Mouse (Mus musculus) right cerebral cortex, adult 2 months (tissue): Measurements from ENCODE around the gene Arhgdib.

Source experiments
- DNase-seq, 2 experiments: peaks; one replicate each; pipeline ENCODE4 v3.0.0; 2021 to 2022; ENCODE audit warnings: low spot score in 2 of 2

Arhgdib gene

DNA sequence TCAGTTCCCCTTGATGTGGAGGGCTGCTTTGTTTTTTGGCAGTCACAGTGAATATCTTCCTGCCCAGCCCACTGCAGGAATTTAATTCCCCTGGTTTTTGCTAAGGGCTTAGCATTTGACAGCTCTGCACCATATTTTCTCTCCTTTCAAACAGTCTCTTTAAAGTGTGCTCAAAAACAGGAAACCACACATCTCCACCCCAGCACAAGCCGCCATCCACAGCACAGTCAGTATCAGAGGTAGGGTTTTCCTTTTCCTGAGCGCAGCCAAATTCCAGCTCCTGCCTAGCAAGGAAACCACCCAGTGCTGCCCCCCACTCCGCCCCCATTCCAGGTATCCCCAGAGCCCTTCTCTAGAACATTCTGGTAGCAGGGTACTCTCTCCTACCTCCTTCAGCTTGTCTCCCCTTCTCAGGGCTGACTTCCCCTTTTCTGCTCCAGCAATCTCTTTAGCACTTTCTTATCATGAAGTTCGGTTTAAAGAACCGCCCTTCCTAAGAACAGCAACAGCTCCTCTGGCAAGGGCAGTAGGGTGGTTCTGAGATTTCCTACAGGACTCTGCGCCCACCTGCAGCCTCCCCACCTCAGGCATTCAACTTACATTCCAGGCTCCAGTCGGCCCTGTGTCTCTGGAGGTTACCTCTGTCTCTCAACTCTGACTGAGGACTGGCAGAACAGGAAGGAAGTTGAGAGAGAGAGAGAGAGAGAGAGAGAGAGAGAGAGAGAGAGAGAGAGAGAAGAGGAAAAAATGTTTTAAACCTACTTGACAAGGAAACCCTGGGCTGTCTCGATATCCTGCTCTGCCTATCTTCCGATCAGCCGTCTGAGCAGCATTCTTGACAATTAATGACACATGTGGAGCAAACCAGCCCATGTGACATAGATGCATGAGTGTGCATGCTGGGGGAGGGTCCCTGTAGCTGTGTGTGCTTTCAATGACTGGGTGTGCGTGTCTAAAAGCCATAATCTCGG lies at the start of gene Arhgdib:
Gene Arhgdib (minus strand): TSS at position 849 of the 971 bp plus-strand sequence.
- peak; percentile 29 to 34 for DNase-seq

DNA sequence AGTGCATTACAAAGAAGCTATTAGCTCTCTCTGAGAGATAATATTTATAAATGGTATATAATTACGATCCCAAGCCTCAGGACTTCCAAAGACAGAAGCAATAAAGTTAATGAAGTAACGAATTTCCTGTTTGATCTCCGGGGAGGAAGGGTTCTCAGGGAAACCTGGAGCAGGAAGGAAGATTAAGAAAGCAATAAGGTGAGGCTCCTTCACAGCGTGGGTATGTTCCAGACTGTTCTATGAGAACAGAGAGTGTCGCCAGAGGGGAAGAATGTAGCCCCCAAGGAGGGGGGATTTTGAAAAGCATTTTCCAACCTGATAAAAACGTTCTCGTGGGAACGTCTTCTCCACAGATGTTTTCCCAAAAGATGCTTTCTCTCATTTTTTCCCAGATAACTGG lies 48.9 kb upstream of the Arhgdib start:
- DNase-seq, result no peak

DNA sequence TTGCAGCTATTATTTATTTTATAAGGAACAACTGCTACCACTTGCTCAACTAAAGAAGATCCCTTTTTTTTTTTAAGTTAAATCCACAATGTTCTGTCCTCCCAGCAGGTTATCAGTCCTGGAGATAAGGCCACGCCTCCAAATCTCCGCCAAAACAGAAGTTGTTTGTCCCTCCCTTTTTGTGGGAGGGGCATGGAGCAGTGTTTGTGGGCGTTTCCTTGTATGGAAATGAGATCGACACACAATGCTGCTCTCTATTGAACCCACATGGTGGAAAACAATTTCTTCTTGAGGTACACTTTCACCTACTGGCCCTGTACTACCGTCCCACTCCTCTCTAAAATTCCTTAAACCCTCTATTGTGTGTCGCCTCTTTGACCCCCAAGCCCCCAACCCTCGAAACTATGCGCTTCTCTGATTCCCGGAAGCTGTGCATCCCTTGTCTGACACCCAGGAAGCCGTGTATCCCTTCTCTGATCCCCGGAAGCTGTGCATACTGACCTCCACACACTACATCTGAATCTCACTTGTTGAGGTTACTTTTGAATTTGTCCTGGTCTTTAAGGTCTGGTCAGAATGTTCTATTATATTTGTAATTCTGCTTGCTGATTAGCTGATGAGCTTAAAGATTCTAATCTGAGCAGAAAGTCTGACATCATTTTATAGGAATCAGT lies 48.3 kb upstream of the Arhgdib start:
- DNase-seq, result no peak

DNA sequence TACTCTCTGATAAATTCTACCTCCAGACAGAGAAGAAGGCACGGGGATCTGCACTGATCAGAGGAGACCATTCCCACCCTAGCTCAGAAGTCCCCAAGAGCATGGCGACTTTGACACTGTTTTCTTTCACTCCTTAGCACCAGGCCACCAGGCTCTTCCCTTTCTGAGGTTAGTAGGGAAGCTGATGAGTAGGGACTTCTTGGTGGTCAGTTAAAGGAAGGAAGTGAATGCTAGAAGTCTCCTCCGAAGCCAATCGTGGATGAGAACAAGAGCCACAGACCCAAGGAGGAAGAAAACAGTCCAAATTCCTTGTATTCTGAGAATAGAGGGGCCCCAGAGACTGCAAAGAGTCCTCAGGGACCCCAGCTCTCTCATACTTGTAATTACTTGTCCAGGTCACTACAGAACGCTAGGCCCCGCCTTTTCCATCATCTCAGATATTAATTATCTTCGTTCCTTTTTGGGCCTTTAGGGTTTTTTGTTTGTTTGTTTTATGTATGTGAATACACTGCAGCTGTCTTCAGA lies 46.9 kb upstream of the Arhgdib start:
- DNase-seq, result no peak

DNA sequence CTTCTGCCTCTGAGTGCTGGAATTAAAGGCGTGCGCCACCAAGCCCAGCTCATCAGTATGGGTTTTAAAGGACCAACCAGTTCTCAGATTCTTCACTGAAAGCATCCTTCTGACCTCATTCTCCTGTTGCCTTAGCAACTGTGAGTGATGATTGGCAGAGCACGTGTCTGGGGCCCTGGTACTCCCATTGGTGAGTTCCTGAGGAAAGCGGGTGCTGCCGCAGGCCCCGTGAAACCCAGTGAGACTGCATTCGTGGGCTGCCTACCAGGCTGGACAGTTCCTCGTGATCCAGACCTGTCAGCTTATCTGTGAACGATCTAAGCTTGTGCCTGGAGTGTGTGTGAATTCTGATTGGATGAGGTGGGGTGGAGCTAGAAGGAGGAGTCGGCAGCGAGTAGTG lies 45.0 kb upstream of the Arhgdib start:
- DNase-seq, result no peak

DNA sequence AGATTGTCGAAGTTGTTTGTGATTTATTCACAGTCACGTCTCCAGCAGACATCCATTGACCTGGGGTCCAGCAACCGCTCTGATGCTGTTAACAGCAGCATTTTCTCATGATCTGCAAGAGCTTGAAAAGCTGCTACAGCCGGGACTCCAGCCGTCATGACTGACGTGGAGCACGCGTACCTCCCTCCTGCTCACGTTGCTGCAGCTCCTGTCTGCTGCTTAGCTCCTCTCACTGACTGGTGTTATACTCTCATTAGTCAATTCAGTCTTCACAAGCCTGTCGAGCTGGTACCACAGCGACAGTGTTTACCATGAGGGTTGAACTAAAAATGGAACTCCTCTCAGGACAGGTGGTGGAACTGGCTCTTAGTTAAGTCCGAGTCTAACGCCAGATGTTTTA lies 44.3 kb upstream of the Arhgdib start:
- no peak for DNase-seq

DNA sequence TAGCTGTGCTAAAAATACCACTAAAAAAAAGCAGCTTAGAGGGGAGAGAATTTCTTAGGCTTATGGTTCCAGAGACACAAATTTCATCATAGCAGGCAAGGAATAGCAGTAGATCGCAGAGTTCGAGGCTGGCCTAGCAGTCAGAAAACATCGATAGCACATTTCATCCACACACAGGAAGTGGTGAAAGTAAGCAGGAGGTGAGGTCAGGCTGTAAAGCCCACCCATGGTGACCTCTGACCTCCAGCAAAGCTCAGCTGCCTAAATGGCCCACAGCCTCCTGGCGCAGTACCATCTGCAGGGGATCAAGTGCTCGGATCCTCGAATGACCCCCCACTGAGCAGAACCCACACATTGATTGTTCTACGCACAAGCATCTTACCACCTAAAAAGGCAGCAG lies 41.5 kb upstream of the Arhgdib start:
- no peak for DNase-seq

DNA sequence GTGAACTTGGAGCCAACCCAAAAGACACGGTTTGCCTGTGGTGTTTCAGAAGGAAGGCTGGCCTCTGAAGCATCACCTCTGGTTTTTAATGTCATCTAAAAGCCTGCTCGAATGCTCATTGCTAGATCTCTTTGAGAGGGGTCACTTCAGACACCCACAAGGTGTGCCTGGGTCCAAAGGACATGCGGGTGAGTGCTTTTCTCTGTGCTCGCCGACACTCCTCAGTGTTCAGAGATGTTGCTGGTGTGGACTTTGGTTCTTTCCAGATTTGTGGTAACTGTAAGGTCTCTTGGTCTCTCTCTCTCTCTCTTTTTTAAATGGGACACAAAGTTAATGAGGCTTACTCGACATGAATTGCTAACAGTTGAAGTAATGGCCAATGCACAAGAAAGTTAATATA lies 40.9 kb upstream of the Arhgdib start:
- DNase-seq, result no peak

DNA sequence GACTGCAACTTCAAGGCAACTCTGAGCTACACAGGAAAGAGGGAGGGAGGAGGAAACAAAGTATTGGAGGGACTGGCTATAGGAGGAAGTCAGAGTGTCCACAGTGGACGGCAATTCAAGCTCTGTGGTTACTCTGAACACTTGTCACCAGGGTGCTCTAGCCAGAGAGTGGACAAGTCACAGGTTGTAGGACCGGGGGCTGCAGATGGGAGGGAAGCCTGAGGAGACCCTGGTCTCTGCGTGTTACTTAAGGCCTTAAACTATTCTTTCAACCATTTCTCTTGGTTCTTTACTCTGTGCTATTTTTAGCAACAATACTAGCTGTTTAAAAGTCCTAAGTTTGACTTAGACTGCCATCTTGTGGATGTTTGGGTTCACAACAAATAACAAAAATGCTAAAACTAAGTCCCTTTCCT lies 38.6 kb upstream of the Arhgdib start:
- no peak for DNase-seq

DNA sequence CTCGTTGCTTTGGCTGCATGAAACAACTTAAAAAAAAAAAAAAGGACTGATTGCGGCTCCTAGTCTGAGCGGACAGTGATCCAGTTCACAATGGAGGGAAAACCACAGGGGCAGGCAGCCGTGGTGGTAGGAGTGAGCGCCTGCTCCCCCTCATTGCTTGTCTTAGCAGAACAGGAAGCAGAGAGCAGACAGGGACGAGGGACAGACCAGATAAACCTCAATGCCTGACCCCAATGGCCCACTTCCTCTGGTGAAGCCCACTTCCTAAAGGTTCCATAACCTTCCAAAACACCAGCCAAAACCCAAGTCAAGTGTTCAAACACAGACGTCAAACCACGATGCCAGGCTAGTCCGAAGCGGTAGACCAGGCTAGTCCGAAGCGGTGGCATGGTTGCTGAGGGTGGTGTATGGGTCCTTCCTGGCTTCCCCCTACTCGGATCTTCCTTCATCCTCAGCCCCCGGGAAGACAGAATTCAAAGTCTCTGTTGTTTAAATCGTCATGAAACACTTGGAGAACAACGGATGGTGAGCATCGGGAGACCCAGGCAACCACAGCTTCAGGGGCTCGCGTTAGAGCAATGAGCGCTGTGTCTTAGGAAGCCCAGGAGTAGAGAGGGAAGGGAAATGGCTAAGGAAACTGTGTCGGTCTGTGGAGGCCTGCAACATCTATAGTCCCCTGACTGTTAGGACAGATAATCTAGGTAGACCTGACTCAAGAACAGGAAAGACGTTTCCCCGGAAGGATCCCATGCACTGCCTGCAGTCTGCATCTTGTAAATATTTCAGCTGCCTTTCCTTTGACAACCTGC lies 37.8 kb upstream of the Arhgdib start:
- DNase-seq, result no peak

DNA sequence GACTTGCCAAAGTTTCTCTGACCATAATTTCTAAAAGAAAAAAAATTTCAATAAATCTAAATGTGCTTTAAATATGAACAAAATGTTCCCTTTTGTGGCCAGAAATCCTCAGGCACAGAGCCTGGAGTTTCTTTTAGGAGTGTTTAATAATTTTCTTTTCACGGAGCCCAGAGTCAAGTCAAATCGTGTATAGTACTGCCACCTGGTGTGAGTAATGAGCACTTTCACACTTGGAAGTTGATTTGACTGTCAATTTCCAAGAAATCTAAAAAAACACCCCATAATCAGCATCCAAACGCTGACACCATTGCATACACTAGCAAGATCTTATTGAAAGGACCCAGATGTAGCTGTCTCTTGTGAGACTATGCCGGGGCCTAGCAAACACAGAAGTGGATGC lies 27.2 kb upstream of the Arhgdib start:
- peak in 1 of 2 experiments; percentile 36 for DNase-seq

DNA sequence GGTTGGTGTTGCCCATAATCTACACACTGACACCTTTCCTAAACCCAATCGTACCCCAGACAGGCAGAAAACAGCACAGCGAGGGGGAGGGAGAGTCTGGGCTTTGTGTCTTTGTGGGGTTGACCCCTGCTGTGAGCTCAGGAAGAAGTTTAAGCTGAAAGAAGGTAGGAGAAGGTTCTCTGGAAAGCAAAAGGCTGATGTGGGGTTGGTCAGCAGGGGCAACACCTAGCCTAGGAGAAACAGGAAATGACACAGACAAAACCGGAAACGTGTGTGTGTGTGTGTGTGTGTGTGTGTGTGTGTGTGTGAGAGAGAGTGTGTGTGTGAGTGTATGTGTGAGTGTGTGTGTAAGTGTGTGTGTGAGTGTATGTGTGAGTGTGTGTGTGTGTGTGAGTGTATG lies 25.8 kb upstream of the Arhgdib start:
- DNase-seq, result no peak

DNA sequence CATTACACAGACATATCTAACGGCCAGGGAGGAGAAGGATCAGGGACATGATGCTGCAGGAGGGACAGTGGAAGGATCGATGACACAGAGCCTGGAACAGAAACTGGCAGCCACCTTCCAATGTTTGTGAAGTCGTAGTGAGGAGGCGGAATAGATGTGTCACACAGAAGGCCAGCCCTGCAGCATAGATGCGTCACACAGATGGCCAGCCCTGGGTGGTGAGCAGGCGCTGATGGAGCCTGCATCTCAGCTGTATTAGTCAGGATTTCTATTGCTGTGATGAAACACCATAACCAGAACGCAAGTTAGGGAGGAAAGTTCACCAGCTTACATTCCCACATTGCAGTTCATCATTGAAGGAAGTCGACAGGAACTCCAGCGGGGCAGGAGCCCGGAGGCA lies 24.2 kb upstream of the Arhgdib start:
- peak; percentile 23 to 25 for DNase-seq

DNA sequence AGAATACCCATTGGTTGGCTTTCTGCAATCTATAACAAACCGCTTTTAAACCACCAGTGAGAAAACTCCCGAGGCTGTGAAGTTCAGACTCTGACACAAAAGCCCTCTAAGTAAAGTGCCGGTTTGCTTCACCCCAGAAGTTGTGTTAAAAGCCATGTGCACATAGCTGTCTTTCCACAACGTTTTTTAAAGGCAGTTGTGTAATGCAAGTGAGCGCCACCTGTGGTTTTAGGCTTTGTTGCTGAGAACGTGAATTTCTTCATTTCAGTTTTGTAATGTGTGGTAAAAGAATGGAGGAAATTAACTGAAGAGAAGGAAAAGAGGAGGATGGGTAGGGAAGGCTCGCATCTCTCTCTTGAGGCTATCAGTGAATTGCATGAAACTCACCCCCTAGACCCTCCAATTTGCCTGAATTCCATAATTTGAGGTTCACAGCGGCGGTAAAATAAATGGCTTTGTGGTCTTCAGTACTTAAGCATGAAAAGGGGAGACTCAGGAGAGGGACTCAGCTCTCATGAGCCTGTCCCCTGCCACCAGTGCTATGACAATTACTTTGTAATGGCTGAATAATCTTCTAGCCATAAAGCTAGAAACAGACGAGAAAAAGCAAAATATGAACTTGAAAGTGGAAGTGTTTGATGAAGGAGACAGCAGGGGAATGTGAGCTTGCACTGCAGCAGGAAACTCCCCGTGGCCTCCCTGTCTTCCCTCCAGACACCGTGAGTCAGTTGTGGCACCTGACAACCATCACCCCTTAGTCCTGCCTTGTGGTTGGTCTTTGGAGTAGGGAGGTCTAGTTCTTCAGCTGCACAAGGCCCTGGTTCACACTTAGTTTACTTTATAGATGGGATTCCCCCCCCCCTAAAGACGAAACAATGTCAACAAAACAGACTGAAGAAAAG lies 23.2 kb upstream of the Arhgdib start:
- DNase-seq, result no peak

DNA sequence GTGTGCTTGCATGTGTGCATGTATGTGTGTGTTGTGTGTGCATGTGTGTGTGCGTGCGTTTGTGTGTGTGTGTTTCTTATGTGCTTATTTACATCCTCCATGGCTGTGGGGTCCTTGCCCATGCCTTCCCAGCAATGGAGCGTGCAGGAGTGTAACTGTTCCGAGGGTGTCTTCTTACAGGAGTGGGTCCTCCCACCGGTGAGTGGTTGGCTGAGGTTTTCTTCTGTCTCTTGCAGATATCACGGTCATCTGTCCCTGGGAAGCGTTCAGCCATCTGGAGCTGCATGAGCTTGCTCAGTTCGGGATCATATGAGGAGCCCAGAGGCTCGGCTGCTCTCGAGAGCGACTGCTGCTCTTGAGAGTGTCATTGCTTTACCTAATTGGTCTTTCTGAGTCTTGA lies 21.3 kb upstream of the Arhgdib start:
- no peak for DNase-seq

DNA sequence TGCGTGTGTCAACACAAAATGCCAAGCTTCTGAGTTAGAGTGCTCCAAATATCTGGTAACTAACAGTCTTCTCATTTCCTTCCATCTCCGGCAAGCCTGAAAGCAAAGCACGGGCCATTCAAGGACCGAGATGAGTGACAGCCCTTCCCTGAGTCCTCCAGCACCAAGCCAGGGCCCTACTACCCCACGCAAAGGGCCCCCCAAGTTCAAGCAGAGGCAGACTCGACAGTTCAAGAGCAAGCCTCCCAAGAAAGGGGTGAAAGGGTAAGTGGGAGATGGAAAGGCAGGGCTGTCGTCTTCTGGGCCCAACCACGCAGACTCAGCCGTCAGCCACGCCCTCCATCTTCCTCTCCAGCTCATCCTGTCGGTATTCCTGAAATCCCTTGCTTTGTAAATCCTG lies 17.4 kb upstream of the Arhgdib start:
- no peak for DNase-seq

DNA sequence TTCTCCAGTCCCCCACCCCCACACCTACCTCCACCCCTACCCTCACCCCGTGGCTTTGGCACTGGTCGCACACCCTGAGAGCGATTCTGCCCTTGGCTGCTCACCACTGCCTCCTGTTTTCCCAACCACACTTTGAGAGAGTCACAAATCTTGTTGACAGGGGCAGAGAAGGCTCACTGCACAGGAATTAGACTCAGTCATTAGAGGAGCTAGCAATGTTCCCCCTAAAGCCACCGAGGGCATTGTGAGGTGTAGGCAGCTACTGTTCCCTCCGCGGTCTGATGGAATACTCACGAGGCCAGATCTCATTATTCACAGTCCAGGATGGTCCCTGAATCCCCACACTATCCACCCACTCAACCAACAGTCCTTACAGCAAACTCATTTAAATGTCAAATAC lies 15.4 kb upstream of the Arhgdib start:
- DNase-seq, result no peak

DNA sequence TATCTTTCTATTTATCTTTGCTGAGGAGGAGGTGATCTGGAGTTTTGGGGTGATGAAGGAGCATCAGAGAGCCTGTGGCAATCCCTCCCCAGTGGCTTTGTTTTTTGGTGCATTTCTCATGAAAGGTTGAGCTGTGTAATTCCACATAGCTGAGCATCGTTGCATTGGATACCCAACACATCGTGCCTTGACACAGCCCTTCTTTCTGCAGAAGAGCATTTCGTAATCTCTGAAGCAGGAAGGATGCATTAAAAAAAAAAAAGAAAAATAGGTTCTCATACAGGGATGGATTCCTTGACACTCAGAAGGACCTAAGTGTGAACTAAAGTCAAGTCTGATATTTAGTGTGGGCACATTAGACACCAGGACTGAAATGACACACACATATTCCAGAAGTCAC lies 13.5 kb upstream of the Arhgdib start:
- no peak for DNase-seq

DNA sequence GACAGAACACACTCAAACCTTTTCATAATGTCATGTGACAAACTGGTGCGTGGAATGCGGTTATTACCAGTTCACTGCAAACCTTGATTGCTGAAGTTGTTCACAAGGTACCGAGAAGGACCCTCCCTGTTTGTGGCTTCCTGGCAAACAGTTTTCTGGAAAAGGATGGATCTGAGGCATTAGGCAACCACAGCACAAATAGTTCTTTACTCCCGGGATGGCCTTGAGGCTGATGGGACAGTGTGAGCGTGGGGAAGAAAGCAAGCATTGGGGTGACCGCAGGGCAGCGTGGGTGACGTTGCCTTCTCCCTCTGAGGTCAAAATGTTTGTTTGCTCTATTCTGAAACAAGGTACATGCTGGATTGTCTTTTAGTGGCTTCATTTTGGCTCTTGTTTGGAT lies 13.0 kb upstream of the Arhgdib start:
- DNase-seq, result no peak

DNA sequence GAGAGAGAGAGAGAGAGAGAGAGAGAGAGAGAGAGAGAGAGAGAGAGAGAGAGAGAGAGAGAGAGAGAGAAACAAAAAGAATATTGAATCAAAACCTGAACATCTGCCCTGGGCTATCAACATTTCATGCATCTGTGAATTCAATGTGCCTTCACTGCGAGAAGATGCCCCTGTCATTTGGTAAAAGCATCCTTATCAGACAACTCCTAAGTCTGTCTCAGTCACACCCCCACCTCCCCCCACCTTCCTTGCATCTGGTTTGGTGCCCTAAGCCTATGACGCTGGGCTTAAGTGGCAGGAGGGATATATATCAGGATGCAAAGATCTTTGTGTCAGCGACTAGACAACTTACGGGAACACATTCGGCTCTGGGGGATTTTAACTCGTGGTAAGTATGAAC lies 12.5 kb upstream of the Arhgdib start:
- DNase-seq, result no peak

DNA sequence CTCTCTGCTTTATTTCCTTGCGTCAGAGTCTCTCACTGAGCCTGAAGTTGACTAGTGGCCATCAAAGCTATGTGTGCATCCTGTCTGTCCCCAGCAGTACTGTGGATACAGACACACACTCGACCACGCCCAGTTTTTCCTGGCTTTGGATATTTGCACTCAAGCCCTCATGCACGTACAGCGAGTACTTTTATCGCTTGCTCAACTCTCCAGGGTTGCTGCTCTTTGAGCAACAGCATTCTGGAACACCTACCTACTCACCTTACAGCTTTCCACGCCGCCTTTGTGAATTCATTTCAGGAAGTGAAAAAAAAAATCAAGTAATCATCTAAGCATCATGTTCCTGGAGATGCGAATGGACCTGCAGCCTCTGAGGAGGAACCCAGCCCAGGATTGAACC lies 11.2 kb upstream of the Arhgdib start:
- no peak for DNase-seq
